Mouse (Mus musculus): ENCODE measurements around the gene Snrpn.

GRCm38 (mm10) chr7:60003921-60004605 is 136.0 kb downstream of the Snrpn start:
- TF ChIP-seq EP300 (IDR thresholded peaks at IDR 0.05) (no peak), CTCF (IDR thresholded peaks at IDR 0.05) (no peak)
